Mouse (Mus musculus): ENCODE data around the gene Tmem45a2. TPM values are rescaled to one million over a fixed set of nuclear protein-coding genes. Genes with fewer than 3 reads are reported as not detected.

Gene Tmem45a2
- total RNA-seq, 2 experiments from 2014 or later, result 0.08 to 0.20 TPM

Other genes starting within 250 kb of the Tmem45a2 start
- gene Tmem45a, start 185.2 kb downstream of the Tmem45a2 start, total RNA-seq (2021), result 10 to 100 TPM in 1 of 2 experiments, 1 to 10 TPM in 1; 7.3 to 10.2 TPM
- gene Lnp1, start 143.3 kb downstream of the Tmem45a2 start, total RNA-seq (2021), result not detected
- gene Tomm70a, start 50.3 kb upstream of the Tmem45a2 start, total RNA-seq (2021), result 10 to 100 TPM; 60.8 to 64.5 TPM
- 10 to 100 TPM; 75.0 to 85.9 TPM for gene Nit2, start 96.0 kb upstream of the Tmem45a2 start, total RNA-seq (2021)
- gene Tbc1d23, start 160.1 kb upstream of the Tmem45a2 start, total RNA-seq (2021), result 10 to 100 TPM; 46.3 to 48.9 TPM
- gene Tmem30c, start 221.5 kb upstream of the Tmem45a2 start, total RNA-seq (2021), result under 1 TPM in 1 of 2 experiments, not detected in 1; 0.36 TPM